Mouse (Mus musculus): Measurements from ENCODE around the gene Slc29a4. TPM values are rescaled to one million over a fixed set of nuclear protein-coding genes. Genes with fewer than 3 reads are reported as not detected.

The Slc29a4 gene
- total RNA-seq (2021) = under 1 TPM; 0.27 to 0.54 TPM
- long read RNA-seq, experiment 1, partial matches to known transcripts = 0 of 1 reads
- long read RNA-seq, experiment 1, other reads (novel, unspliced or antisense) = 0 of 1 reads
- long read RNA-seq, experiment 2 = 0 reads

- intact Hi-C loops (cut with DNase I) = no loop called here
These were observed at the start of gene Slc29a4 for GRCm38 (mm10) chr5:142692248-142692647. Gene Slc29a4 (plus strand): TSS chr5:142692512.

GRCm38 (mm10) chr5:142648162-142648561 is 44.1 kb upstream of the Slc29a4 start:
- intact Hi-C loops (cut with DNase I) = no loop called here
- no peak for DNase-seq

More at GRCm38 (mm10) chr5:142692248-142692647, at the start of gene Slc29a4:
- DNase-seq = no peak

GRCm38 (mm10) chr5:142649460-142650050 is 42.8 kb upstream of the Slc29a4 start:
- intact Hi-C loops (cut with DNase I) = loop anchor here (1.0 kb wide), 1 partner anchor 47 kb away; no protein-coding TSS in a partner anchor
- DNase-seq = no peak

GRCm38 (mm10) chr5:142650390-142650789 is 41.9 kb upstream of the Slc29a4 start:
- intact Hi-C loops (cut with DNase I) = no loop called here
- no peak for DNase-seq

GRCm38 (mm10) chr5:142650794-142651497 is 41.4 kb upstream of the Slc29a4 start:
- DNase-seq = no peak
- intact Hi-C loops (cut with DNase I) = no loop called here

- intact Hi-C loops (cut with DNase I) = no loop called here
These were observed 40.0 kb upstream of the Slc29a4 start for GRCm38 (mm10) chr5:142652266-142652665.

GRCm38 (mm10) chr5:142660656-142661434 is 31.5 kb upstream of the Slc29a4 start:
- intact Hi-C loops (cut with DNase I) = no loop called here
- DNase-seq = no peak

More at GRCm38 (mm10) chr5:142652266-142652665, 40.0 kb upstream of the Slc29a4 start:
- no peak for DNase-seq

GRCm38 (mm10) chr5:142667921-142668320 is 24.4 kb upstream of the Slc29a4 start:
- no peak for DNase-seq
- intact Hi-C loops (cut with DNase I) = no loop called here

GRCm38 (mm10) chr5:142668556-142669263 is 23.6 kb upstream of the Slc29a4 start:
- intact Hi-C loops (cut with DNase I) = no loop called here
- no peak for DNase-seq

GRCm38 (mm10) chr5:142669726-142670125 is 22.6 kb upstream of the Slc29a4 start:
- peak in 1 of 2 experiments; percentile 11 for DNase-seq
- intact Hi-C loops (cut with DNase I) = loop anchor here (5.0 kb wide), 1 partner anchor 48 kb away; no protein-coding TSS in a partner anchor

GRCm38 (mm10) chr5:142673082-142673481 is 19.2 kb upstream of the Slc29a4 start:
- intact Hi-C loops (cut with DNase I) = loop anchor here (5.0 kb wide), 1 partner anchor 44 kb away; no protein-coding TSS in a partner anchor
- no peak for DNase-seq

GRCm38 (mm10) chr5:142678141-142678571 is 14.2 kb upstream of the Slc29a4 start:
- intact Hi-C loops (cut with DNase I) = no loop called here
- no peak for DNase-seq

- DNase-seq = no peak
- intact Hi-C loops (cut with DNase I) = no loop called here
These were observed 13.2 kb upstream of the Slc29a4 start for GRCm38 (mm10) chr5:142679065-142679464.

GRCm38 (mm10) chr5:142681911-142682310 is 10.4 kb upstream of the Slc29a4 start:
- intact Hi-C loops (cut with DNase I) = no loop called here
- DNase-seq = no peak

GRCm38 (mm10) chr5:142682529-142682928 is 9.8 kb upstream of the Slc29a4 start:
- intact Hi-C loops (cut with DNase I) = no loop called here
- no peak for DNase-seq

- intact Hi-C loops (cut with DNase I) = no loop called here
- DNase-seq = no peak
These were observed 3.4 kb upstream of the Slc29a4 start for GRCm38 (mm10) chr5:142688866-142689265.

GRCm38 (mm10) chr5:142690343-142690742 is 2.0 kb upstream of the Slc29a4 start:
- DNase-seq = no peak

GRCm38 (mm10) chr5:142692971-142693737 is 842 bp downstream of the Slc29a4 start:
- DNase-seq = no peak
- intact Hi-C loops (cut with DNase I) = no loop called here

More at GRCm38 (mm10) chr5:142690343-142690742, 2.0 kb upstream of the Slc29a4 start:
- intact Hi-C loops (cut with DNase I) = no loop called here

GRCm38 (mm10) chr5:142693738-142694430 is 1.6 kb downstream of the Slc29a4 start:
- DNase-seq = no peak
- intact Hi-C loops (cut with DNase I) = no loop called here

Data from gastrocnemius, postnatal 36 days (tissue).